Mouse (Mus musculus) large intestine, adult 2 months (tissue): ENCODE measurements at regions not wholly inside any gene's neighbourhood (a gene's known extent, or its start where the extent isn't known, plus 50 kb on each side); places are given as distances from the start of the nearest gene placed in this dataset.
"Not testable (repeated sequence)": the region's sequence is repeated elsewhere in the genome, so short reads cannot be mapped to it uniquely, and the experiment has no call there.

ENCODE experiments used
- DNase-seq: peaks from one replicate; pipeline ENCODE4 v3.0.0-alpha.2; 2012; ENCODE audit warnings: low read depth, low spot score
- WGBS: fragments of 180-500 bp; shearing (Covaris S2); methylation state at CpG from one replicate; pipeline ENCODE4 v1.1.7; 2018; 5-methylcytosine and 5-hydroxymethylcytosine counted together

GRCm38 (mm10) chr14:76733258-76733823, 176.7 kb upstream of the Serp2 start:
- peak; percentile 93 for DNase-seq
- 35% methylated on average over 8 of the region's 8 CpGs for WGBS

GRCm38 (mm10) chr14:76731096-76731986, 174.7 kb upstream of the Serp2 start:
- WGBS = 39% methylated on average over 19 of the region's 19 CpGs
- DNase-seq = no peak

- DNase-seq = no peak
- WGBS = 98% methylated on average over 2 of the region's 2 CpGs
Measured at GRCm38 (mm10) chr14:76725844-76726243, 169.2 kb upstream of the Serp2 start.

- 81% methylated on average over 4 of the region's 4 CpGs for WGBS
- not testable (repeated sequence) for DNase-seq
Measured at GRCm38 (mm10) chr14:76725231-76725630, 168.5 kb upstream of the Serp2 start.

- 77% methylated on average over 8 of the region's 8 CpGs for WGBS
- no peak for DNase-seq
Measured at GRCm38 (mm10) chr14:76724826-76725225, 168.1 kb upstream of the Serp2 start.

- DNase-seq = no peak
- 79% methylated on average over 8 of the region's 8 CpGs for WGBS
Measured at GRCm38 (mm10) chr14:76724395-76724794, 167.7 kb upstream of the Serp2 start.

GRCm38 (mm10) chr14:76723551-76723950, 166.9 kb upstream of the Serp2 start:
- WGBS = 77% methylated on average over 4 of the region's 4 CpGs
- no peak for DNase-seq

GRCm38 (mm10) chr14:76722297-76722696, 165.6 kb upstream of the Serp2 start:
- WGBS = 89% methylated on average over 5 of the region's 5 CpGs

GRCm38 (mm10) chr14:76721751-76722150, 165.1 kb upstream of the Serp2 start:
- 76% methylated on average over 9 of the region's 9 CpGs for WGBS
- DNase-seq = no peak

More at GRCm38 (mm10) chr14:76722297-76722696, 165.6 kb upstream of the Serp2 start:
- no peak for DNase-seq

- DNase-seq = no peak
- 29% methylated on average over 3 of the region's 3 CpGs for WGBS
Measured at GRCm38 (mm10) chr14:76717081-76717480, 160.4 kb upstream of the Serp2 start.

- DNase-seq = no peak
- WGBS = 28% methylated on average over 4 of the region's 4 CpGs
Measured at GRCm38 (mm10) chr14:76714727-76715126, 158.0 kb upstream of the Serp2 start.

- no peak for DNase-seq
- WGBS = 53% methylated on average over 7 of the region's 7 CpGs
Measured at GRCm38 (mm10) chr14:76713946-76714345, 157.3 kb upstream of the Serp2 start.

GRCm38 (mm10) chr14:76708728-76709127, 152.0 kb upstream of the Serp2 start:
- 72% methylated on average over 11 of the region's 11 CpGs for WGBS
- DNase-seq = no peak

GRCm38 (mm10) chr14:76703373-76703764, 146.7 kb upstream of the Serp2 start:
- WGBS = 85% methylated on average over 7 of the region's 7 CpGs
- DNase-seq = no peak

GRCm38 (mm10) chr14:76702709-76703372, 146.2 kb upstream of the Serp2 start:
- WGBS = 79% methylated on average over 8 of the region's 8 CpGs
- no peak for DNase-seq

GRCm38 (mm10) chr14:76701911-76702708, 145.4 kb upstream of the Serp2 start:
- WGBS = 78% methylated on average over 14 of the region's 14 CpGs
- DNase-seq = no peak

- WGBS = 83% methylated on average over 1 of the region's 1 CpGs
- DNase-seq = no peak
Measured at GRCm38 (mm10) chr14:76701304-76701703, 144.6 kb upstream of the Serp2 start.

GRCm38 (mm10) chr14:76700796-76701195, 144.1 kb upstream of the Serp2 start:
- DNase-seq = no peak
- WGBS = 88% methylated on average over 3 of the region's 3 CpGs

- no peak for DNase-seq
- 95% methylated on average over 4 of the region's 4 CpGs for WGBS
Measured at GRCm38 (mm10) chr14:76700190-76700589, 143.5 kb upstream of the Serp2 start.
